Mouse (Mus musculus): ENCODE measurements around the gene Mup13. TPM values are rescaled to one million over a fixed set of nuclear protein-coding genes. Genes with fewer than 3 reads are reported as not detected.
"Not testable (repeated sequence)": the region's sequence is repeated elsewhere in the genome, so short reads cannot be mapped to it uniquely, and the experiment has no call there.

Gene Mup13
- total RNA-seq (2014; fragmentation: Nextera tagmentation) (not detected in 2 replicates), total RNA-seq (2017) (not detected in 2 replicates)

DNA sequence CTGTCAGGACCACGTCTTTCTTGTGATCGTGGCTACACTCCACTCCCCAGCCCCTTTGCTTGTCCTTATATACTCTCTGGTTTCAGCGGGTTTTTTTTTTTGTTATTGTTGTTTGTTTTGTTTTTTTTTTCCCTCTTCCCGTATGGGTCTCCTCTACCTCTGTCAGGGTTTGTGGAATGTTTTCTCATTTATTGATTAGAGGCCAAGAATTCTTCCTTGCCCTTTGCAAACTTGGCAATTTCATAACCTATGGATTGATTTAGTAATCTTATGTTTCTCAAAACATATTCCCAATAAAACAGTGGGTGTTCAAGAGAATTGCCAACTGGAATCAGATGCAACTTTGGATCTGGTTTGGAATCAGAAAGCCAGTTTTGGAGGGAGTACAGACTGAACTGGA is at the start of gene Mup13:
Gene Mup13, minus strand, starts transcription at position 101 of the 400 bp plus-strand sequence.
- ATAC-seq (replicated peaks; ENCODE audit: poor library complexity, severe bottlenecking) = not testable (repeated sequence)

Other genes starting within 250 kb of the Mup13 start
- not detected in 2 replicates for gene Mup14, start 75.7 kb upstream of the Mup13 start, total RNA-seq (2014; fragmentation: Nextera tagmentation)
- not detected in 2 replicates for gene Mup14, start 75.7 kb upstream of the Mup13 start, total RNA-seq (2017)
- not detected in 2 replicates for gene Mup15, start 211.5 kb upstream of the Mup13 start, total RNA-seq (2014; fragmentation: Nextera tagmentation)
- gene Mup15, start 211.5 kb upstream of the Mup13 start, total RNA-seq (2017) = not detected in 2 replicates

All from granulocyte monocyte progenitor cell, adult 5-6 weeks (primary cell).